Comparison of ENCODE assay signal across 8 mouse cellular contexts in the genomic region with DNA sequence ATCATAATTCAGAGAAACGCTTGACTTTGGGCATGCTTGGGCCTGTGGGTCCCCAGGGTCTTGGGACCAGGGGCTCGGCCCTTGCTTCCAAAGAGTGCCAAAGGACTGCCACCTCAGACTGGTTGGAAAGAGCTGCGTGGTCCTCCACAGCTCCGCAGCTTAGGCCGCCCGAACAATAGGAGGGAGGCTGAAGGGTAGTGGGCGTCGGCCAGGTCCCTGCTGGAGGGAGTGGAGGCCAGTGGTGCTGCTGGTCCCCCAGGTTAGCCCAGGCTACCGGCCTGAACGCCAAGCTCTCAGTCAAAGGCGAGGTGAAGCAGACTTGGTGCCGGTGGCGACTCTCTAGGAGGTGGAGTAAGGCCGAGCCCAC. TPM values are rescaled to one million over a fixed set of nuclear protein-coding genes. Genes with fewer than 3 reads are reported as not detected.
DNase-seq lines count a peak whose midpoint lies in the region; ATAC-seq and TF ChIP-seq lines count a peak whose summit lies in the region.

No protein-coding gene starts in this region.

- no peak for DNase-seq in kidney, adult 2 months
- DNase-seq in kidney, adult 18-20 months = no peak
- DNase-seq in forebrain, postnatal 0 days = no peak
- DNase-seq in testis, postnatal 14 days (ENCODE audit: low spot score) = no peak
- no peak for DNase-seq in right cerebral cortex, postnatal 14 days
- no peak for DNase-seq in frontal cortex, postnatal 36 days (ENCODE audit: low spot score in 2 of 2)

- H3K36me3 ChIP-seq in kidney, adult 2 months (ENCODE audit: control insufficient read depth, insufficient read depth, low read length) = no peaks in the 10 kb centered on the region
- no peaks in the 10 kb centered on the region for H3K36me3 ChIP-seq in forebrain, postnatal 0 days (ENCODE audit: insufficient read depth)
- H3K36me3 ChIP-seq in macrophage (ENCODE audit: inconsistent target) = peaks cover 9% of the 10 kb centered on the region; the same call in 1 of the 2 replicates

- no peaks in the 10 kb centered on the region for H3K9me3 ChIP-seq in forebrain, postnatal 0 days (ENCODE audit: low read length)

- peak overlapping the region; percentile 92 for H3K9ac ChIP-seq in forebrain, postnatal 0 days

- peak overlapping the region; percentile 40 for H3K27ac ChIP-seq in kidney, adult 2 months (ENCODE audit: insufficient read depth, low read depth, low read length)
- H3K27ac ChIP-seq in brown adipose tissue, adult 24 weeks (replicated peaks; ENCODE audit: low read depth, low read length) = peak overlapping the region; percentile 58
- H3K27ac ChIP-seq in forebrain, postnatal 0 days (ENCODE audit: low read depth, low read length) = peak overlapping the region; percentile 93
- peak overlapping the region; percentile 97 for H3K27ac ChIP-seq in macrophage

- 0 out of 2 replicates have a peak, but pooled peaks cover 2% of the 10 kb centered on the region for H3K4me1 ChIP-seq in kidney, adult 2 months (ENCODE audit: control insufficient read depth, insufficient read depth, low read length)
- peaks cover 4% of the 10 kb centered on the region; the same call in 1 of the 2 replicates for H3K4me1 ChIP-seq in brown adipose tissue, adult 24 weeks (ENCODE audit: control insufficient read depth, insufficient read depth, insufficient read length, low read length)
- peaks cover 11% of the 10 kb centered on the region; the same call in 1 of the 2 replicates for H3K4me1 ChIP-seq in forebrain, postnatal 0 days (ENCODE audit: insufficient read depth)

- TF ChIP-seq POLR2A in kidney, adult 2 months (IDR thresholded peaks at IDR 0.05; ENCODE audit: low read depth, low read length) = no peak

- peak overlapping the region; percentile 74 for H3K4me2 ChIP-seq in forebrain, postnatal 0 days (ENCODE audit: low read depth)

- H3K4me3 ChIP-seq in kidney, adult 2 months (ENCODE audit: insufficient read depth, low read depth, low read length) = peak overlapping the region; percentile 58
- H3K4me3 ChIP-seq in brown adipose tissue, adult 24 weeks (ENCODE audit: insufficient read depth, low read depth, low read length) = peak overlapping the region; percentile 75
- peak overlapping the region; percentile 81 for H3K4me3 ChIP-seq in forebrain, postnatal 0 days (ENCODE audit: low read depth, low read length)
- peak overlapping the region; percentile 32 for H3K4me3 ChIP-seq in macrophage (ENCODE audit: inconsistent target)

- WGBS in kidney, adult 2 months = 30% methylated on average over 14 of the region's 14 CpGs
- WGBS in forebrain, postnatal 0 days = 9% methylated on average over 14 of the region's 14 CpGs
- WGBS in macrophage (ENCODE audit: missing documents) = 52% methylated on average over 14 of the region's 14 CpGs

- TF ChIP-seq CTCF in kidney, adult 2 months (conservative IDR thresholded peaks at IDR 0.05; ENCODE audit: insufficient read depth, insufficient read length, low read depth, low read length) = no peak
- no peak for TF ChIP-seq CTCF in forebrain, postnatal 0 days (IDR thresholded peaks at IDR 0.05; ENCODE audit: low read depth)

- H3K27me3 ChIP-seq in kidney, adult 2 months (replicated peaks; ENCODE audit: control insufficient read depth, insufficient read depth, low read length) = no peaks in the 10 kb centered on the region
- H3K27me3 ChIP-seq in forebrain, postnatal 0 days (ENCODE audit: insufficient read depth, low read length) = no peaks in the 10 kb centered on the region

- ATAC-seq in forebrain, postnatal 0 days = peak; percentile 4; the same call in 1 of the 2 replicates

- H3K79me2 ChIP-seq in macrophage (ENCODE audit: inconsistent target) = peaks cover 42% of the 10 kb centered on the region

RNA-seq across cellular contexts. Expression of a gene that starts 0.4 kb away (rescaled TPM):
- polyA plus RNA-seq in kidney, adult 2 months (2012; rRNA removed) = 38.1 and 38.7 TPM in 2 replicates
- polyA plus RNA-seq in brown adipose tissue, adult 24 weeks (2012; ENCODE audit: insufficient read depth, insufficient read length, missing spikeins) = 23.3 and 29.1 TPM in 2 replicates
- total RNA-seq in forebrain, postnatal 0 days (2014; rRNA removed) = 169 and 211 TPM in 2 replicates
- polyA plus RNA-seq in forebrain, postnatal 0 days (2015; fragmentation: Nextera tagmentation; extraction: Ambion mirVana) = 7.0 and 10.0 TPM in 2 replicates
- 100 to 1,000 TPM in 20 of 26 experiments, 10 to 100 TPM in 6; 35.4 to 394 (median 241) TPM for total RNA-seq in macrophage (2018; cell fraction: chromatin; rRNA removed)
- total RNA-seq in macrophage (2018; cell fraction: cytosol; rRNA removed) = 10 to 100 TPM; 41.8 to 99.8 (median 72.1) TPM
- total RNA-seq in macrophage (2018; cell fraction: nucleus; rRNA removed) = 100 to 1,000 TPM in 14 of 26 experiments, 10 to 100 TPM in 12; 37.0 to 189 (median 102) TPM
- 52.1 to 100 TPM (median 53.9 TPM) in 3 replicates for polyA plus RNA-seq in macrophage (2018)

Comparison
In these comparisons a context has a peak if more than half of its experiments do, and no peak if none do; other contexts are left out.
1. H3K27ac ChIP-seq: peak in every context shown above with its lines; median percentile 97 in macrophage; 93 in forebrain, postnatal 0 days; 58 in brown adipose tissue, adult 24 weeks; 40 in kidney, adult 2 months.